14 mouse cellular contexts compared by ENCODE assay signal in genomic region chr5:62653924-62654323, GRCm38 (mm10).
"Had no signal": no experiment of that assay in that cellular context is flagged by ENCODE, and none has a peak within 500 bp of the region (broad histone marks: within the 10 kb centered on the region; RNA-seq: fewer than 3 reads in every experiment).

No protein-coding gene starts in this region.

- H3K27ac ChIP-seq: left cerebral cortex, adult 2 months; liver, embryonic 15.5 days; midbrain, embryonic 10.5 days; midbrain, embryonic 15.5 days; stomach, postnatal 0 days had no signal

- H3K27me3 ChIP-seq: liver, embryonic 15.5 days; midbrain, embryonic 15.5 days had no signal

- H3K4me2 ChIP-seq: liver, embryonic 11.5 days; liver, embryonic 15.5 days; midbrain, embryonic 15.5 days had no signal

- H3K9me3 ChIP-seq: liver, embryonic 15.5 days; midbrain, embryonic 10.5 days; midbrain, embryonic 15.5 days had no signal

- ATAC-seq: lung, postnatal 0 days; midbrain, embryonic 15.5 days had no signal

- H3K4me1 ChIP-seq: liver, embryonic 15.5 days; midbrain, embryonic 10.5 days; midbrain, embryonic 15.5 days had no signal

- H3K9ac ChIP-seq: liver, embryonic 15.5 days; midbrain, embryonic 15.5 days had no signal

- H3K36me3 ChIP-seq: liver, embryonic 15.5 days; midbrain, embryonic 10.5 days; midbrain, embryonic 15.5 days had no signal

- DNase-seq: kidney, adult 8-10 months; kidney, postnatal 25 days; lung, adult 2 months; lung, postnatal 36 days; right cerebral cortex, adult 18-20 months; right cerebral cortex, postnatal 25 days; thymus, postnatal 4 days had no signal

- H3K4me3 ChIP-seq: left cerebral cortex, adult 2 months; liver, embryonic 15.5 days; midbrain, embryonic 10.5 days; midbrain, embryonic 15.5 days had no signal
